Mouse (Mus musculus): Measurements from ENCODE around the gene Snu13.

DNA sequence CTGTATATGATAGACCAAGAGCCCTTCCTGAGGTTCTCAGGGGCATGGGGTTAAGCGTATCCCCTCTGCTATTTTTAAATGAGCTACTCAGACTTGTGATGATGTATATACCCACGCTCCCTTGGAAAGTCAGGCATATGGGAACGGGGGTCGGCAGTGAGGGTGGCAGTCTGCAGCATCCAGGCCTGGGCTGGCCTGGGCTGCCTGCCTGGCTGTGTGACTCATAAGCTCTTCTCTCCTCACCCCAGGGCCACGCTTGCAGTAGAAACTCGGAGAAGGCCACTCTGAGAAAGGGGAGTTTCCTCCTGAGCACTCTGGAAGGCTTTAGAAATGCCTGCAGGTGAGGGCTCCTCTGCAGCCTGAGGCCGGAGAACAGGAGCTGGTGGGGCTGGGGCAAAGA, 43.7 kb upstream of the Snu13 start:
- TF ChIP-seq GATA1 (IDR thresholded peaks at IDR 0.05; ENCODE audit: borderline replicate concordance, low read length) = no peak
- TF ChIP-seq FLI1 (IDR thresholded peaks at IDR 0.05; ENCODE audit: low read length) = no peak
